Mouse (Mus musculus) neural tube, embryonic 14.5 days (tissue): ENCODE results near the gene Dnajb6. TPM values are rescaled to one million over a fixed set of nuclear protein-coding genes. Genes with fewer than 3 reads are reported as not detected.

Experiments used
- ATAC-seq: fragments of 200-750 bp; cut with Nextera tagmentation; 2 replicates; pipeline ENCODE4 v1.8.0; 2017; ENCODE audit warnings: low read depth, mild to moderate bottlenecking, moderate TSS enrichment, moderate library complexity
- H3K27ac ChIP-seq: fragments of 300-500 bp; sonication (generic); 2 replicates; pipeline ENCODE4 v1.5.1; 2014; ENCODE audit warnings: low read depth, mild to moderate bottlenecking, control low read depth, low read length, moderate library complexity, mixed read lengths
- H3K27me3 ChIP-seq: fragments of 300-500 bp; sonication (generic); 2 replicates; pipeline ENCODE4 v1.6.1; 2014; ENCODE audit warnings: low read length; ENCODE audit not compliant: control insufficient read depth, insufficient read depth
- H3K36me3 ChIP-seq: fragments of 300-500 bp; sonication (generic); 2 replicates; pipeline ENCODE4 v1.6.1; 2014; ENCODE audit warnings: low read length, mixed read lengths; ENCODE audit not compliant: control insufficient read depth, insufficient read depth
- H3K4me1 ChIP-seq: fragments of 300-500 bp; sonication (generic); 2 replicates; pipeline ENCODE4 v1.6.1; 2014; ENCODE audit warnings: low read length; ENCODE audit not compliant: control insufficient read depth, insufficient read depth
- H3K4me2 ChIP-seq: fragments of 300-500 bp; sonication (generic); 2 replicates; pipeline ENCODE4 v1.6.1; 2014; ENCODE audit warnings: mild to moderate bottlenecking, low read depth, low read length, control low read depth
- H3K4me3 ChIP-seq: fragments of 300-500 bp; sonication (generic); 2 replicates; pipeline ENCODE4 v1.5.1; 2014; ENCODE audit warnings: low read depth, low read length, control low read depth, mixed read lengths
- H3K9ac ChIP-seq: fragments of 300-500 bp; sonication (generic); replicated peaks from 2 replicates; pipeline ENCODE4 v1.6.1; 2014; ENCODE audit warnings: low read depth, mild to moderate bottlenecking, control low read depth, low read length, mixed read lengths
- H3K9me3 ChIP-seq: fragments of 300-500 bp; sonication (generic); 2 replicates; pipeline ENCODE4 v1.6.1; 2016; ENCODE audit warnings: low read length; ENCODE audit not compliant: control insufficient read depth
- WGBS: fragments of 180-500 bp; shearing (Covaris S2); extraction: QIAGEN DNeasy Blood & Tissue Kit; methylation state at CpG from one replicate; pipeline ENCODE4 v1.1.7; 2014; 5-methylcytosine and 5-hydroxymethylcytosine counted together
- polyA plus RNA-seq: library from polyadenylated mRNA; unstranded; fragments of >200 nt; fragmentation: Nextera tagmentation; extraction: Ambion mirVana; gene quantifications from 2 replicates; pipeline ENCODE4 v1.2.1, GENCODE M21; 2014

The Dnajb6 gene
- polyA plus RNA-seq, 1 experiment from 2014 or later, result 309 TPM

DNA sequence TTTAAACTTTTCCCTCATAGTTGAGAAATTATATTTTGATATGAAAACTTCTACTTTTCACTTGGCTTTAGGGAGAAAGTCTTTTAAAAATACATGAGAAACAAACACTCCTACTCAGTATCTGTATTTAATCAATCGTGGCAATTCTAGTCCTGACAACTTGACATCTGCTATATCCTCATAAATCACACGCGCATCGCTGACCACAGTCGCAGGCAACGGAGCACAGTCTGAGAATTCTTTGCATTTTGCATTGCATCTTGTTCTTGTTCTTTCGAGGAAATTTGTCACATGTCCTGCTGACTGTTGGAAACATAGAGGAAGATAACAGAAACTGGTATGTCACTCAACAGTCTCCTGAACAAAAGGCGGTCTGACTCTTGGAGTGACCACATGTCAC is 116.9 kb downstream of the Dnajb6 start:
- no peak overlapping the region for H3K9ac ChIP-seq
- H3K9me3 ChIP-seq, result no peaks in the 10 kb centered on the region
- H3K36me3 ChIP-seq, result no peaks in the 10 kb centered on the region
- H3K4me3 ChIP-seq, result no peak overlapping the region
- H3K27ac ChIP-seq, result no peak overlapping the region
- ATAC-seq, result no peak
- H3K4me1 ChIP-seq, result no peaks in the 10 kb centered on the region
- WGBS, result 45% methylated on average over 8 of the region's 8 CpGs
- no peak overlapping the region for H3K4me2 ChIP-seq
- no peaks in the 10 kb centered on the region for H3K27me3 ChIP-seq

DNA sequence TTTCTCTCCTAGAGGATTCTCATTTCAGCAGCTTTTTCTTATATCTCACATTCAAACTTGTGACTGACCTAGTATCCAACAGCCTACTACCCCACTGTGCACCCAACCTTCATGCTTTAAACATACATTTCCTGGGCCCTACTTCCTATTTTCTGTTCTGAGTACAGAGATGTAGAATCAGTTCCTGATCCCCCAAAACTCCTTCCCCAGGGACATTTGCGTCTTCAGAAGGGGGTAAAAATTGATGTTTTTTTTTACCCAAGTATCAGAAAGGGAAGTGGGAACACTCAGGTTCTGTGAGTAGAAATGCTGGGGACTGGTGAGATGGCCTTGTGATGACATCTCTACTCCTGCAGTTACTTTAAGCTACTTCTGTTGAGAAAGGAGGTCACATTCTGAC is 117.5 kb downstream of the Dnajb6 start:
- 81% methylated on average over 1 of the region's 1 CpGs for WGBS
- Histone ChIP-seq H3K9me3 (no peaks in the 10 kb centered on the region), H3K4me1 (no peaks in the 10 kb centered on the region), H3K27me3 (no peaks in the 10 kb centered on the region), H3K9ac (no peak overlapping the region), H3K4me3 (no peak overlapping the region), H3K36me3 (no peaks in the 10 kb centered on the region), H3K27ac (no peak overlapping the region), H3K4me2 (no peak overlapping the region)
- no peak for ATAC-seq

DNA sequence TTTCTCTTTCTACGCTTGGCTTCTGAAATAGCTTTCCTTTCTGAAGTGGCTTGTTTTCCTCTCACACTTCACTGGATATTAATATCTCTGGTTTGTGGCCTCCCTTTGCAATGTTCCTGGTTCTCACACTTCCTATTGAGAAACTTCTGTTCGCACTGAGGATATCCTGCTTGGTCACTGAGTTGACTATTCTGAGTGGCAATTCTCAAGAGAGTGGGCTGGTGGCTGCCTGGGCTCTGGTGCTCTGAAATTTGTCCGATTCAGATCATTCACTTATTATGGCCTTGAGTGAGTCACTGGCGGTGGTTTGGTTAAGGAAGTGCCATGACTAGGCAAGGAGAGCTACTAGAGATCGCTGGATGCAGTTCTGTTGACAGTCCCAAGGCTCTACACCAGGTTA is 118.9 kb downstream of the Dnajb6 start:
- Histone ChIP-seq H3K4me2 (no peak overlapping the region), H3K27me3 (no peaks in the 10 kb centered on the region), H3K9me3 (no peaks in the 10 kb centered on the region), H3K4me3 (no peak overlapping the region), H3K4me1 (no peaks in the 10 kb centered on the region), H3K36me3 (no peaks in the 10 kb centered on the region), H3K27ac (no peak overlapping the region), H3K9ac (no peak overlapping the region)
- 82% methylated on average over 5 of the region's 5 CpGs for WGBS
- ATAC-seq, result no peak

DNA sequence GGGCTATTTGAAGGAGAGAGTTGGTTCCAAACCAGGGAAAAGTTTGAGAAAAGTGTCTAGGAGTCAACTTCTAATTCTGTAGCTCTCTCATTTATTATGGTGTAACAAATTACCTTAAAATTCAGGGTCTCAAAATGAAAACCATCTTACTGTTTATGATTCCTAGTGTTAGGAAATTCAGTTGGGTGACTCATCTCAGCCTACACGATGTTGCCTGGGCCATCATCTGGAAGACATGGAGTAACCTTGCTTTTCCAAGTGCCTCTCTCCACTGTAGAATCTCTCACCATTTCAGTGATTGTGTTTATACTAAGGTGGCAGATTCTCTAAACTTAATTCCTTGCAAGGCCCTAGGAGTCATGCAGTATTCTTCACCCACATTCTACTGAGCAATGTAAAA is 119.5 kb downstream of the Dnajb6 start:
- Histone ChIP-seq H3K9me3 (no peaks in the 10 kb centered on the region), H3K27me3 (no peaks in the 10 kb centered on the region), H3K27ac (no peak overlapping the region), H3K4me3 (no peak overlapping the region), H3K4me2 (no peak overlapping the region), H3K4me1 (no peaks in the 10 kb centered on the region), H3K9ac (no peak overlapping the region), H3K36me3 (no peaks in the 10 kb centered on the region)
- no peak for ATAC-seq
- 74% methylated on average over 1 of the region's 1 CpGs for WGBS

DNA sequence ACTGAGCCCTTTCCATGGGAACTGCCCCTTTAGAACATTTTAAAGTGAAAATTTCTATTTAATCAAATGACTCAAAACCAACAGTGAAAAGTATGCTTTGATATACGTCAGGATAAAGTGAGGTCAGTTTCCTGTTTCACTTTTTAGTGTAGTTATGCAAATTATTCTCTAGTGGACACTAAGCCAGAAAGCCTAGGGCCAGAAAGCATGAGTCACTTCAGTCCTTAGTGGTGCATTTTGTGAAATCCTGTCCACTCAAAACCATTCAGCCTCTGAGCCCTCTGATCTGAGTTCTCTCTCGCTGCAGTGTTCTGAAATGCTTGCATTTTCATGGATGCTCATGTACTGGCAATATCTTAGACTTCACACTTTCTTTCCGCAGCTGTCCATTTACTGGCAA is 126.0 kb downstream of the Dnajb6 start:
- no peak overlapping the region for H3K4me2 ChIP-seq
- H3K36me3 ChIP-seq, result no peaks in the 10 kb centered on the region
- ATAC-seq, result no peak
- 83% methylated on average over 3 of the region's 3 CpGs for WGBS
- H3K9ac ChIP-seq, result no peak overlapping the region
- no peaks in the 10 kb centered on the region for H3K4me1 ChIP-seq
- no peaks in the 10 kb centered on the region for H3K27me3 ChIP-seq
- no peaks in the 10 kb centered on the region for H3K9me3 ChIP-seq
- H3K4me3 ChIP-seq, result no peak overlapping the region
- H3K27ac ChIP-seq, result no peak overlapping the region

DNA sequence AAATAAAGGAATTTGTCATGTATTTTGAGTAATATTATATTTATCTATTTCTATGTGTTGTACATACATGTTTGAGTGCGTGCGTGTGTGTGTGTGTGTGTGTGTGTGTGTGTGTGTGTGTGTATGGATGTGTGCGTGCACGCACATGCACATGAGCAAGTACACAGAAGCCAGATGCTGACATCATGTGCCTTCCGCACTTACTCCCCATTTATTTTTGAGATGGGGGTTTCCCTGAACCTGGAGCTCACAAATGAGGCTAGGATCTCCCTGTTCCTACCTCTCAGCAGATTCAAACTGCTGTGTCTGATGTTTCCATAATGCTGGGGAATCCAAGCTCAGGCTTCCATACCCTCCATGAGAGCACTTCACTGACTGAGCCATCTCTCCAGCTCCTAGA is 126.9 kb downstream of the Dnajb6 start:
- no peaks in the 10 kb centered on the region for H3K36me3 ChIP-seq
- H3K9me3 ChIP-seq, result no peaks in the 10 kb centered on the region
- ATAC-seq, result no peak
- no peaks in the 10 kb centered on the region for H3K27me3 ChIP-seq
- no peak overlapping the region for H3K27ac ChIP-seq
- no peak overlapping the region for H3K9ac ChIP-seq
- H3K4me1 ChIP-seq, result no peaks in the 10 kb centered on the region
- no peak overlapping the region for H3K4me2 ChIP-seq
- no peak overlapping the region for H3K4me3 ChIP-seq
- 98% methylated on average over 5 of the region's 5 CpGs for WGBS

DNA sequence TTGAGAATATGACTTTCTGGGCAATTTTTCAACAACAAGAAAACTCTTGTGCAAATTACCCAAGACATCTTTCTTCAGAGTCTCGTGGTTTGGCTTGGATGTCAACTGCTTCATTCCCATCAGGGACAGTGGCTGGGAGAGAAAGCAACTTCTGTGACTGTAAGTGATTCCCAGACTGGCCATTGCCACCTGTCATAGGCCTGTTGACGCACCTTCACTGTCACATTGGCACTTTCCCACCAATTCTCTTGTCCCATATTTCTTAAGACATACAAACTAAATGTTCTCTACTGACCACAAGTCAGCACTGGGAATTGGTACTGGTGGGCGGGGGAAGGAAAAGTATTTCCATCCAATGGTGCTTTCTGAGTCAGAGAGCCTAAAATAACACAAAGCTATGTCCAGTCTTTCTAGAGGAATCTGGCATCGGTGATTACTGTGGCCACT is 128.8 kb downstream of the Dnajb6 start:
- Histone ChIP-seq H3K4me3 (no peak overlapping the region), H3K36me3 (no peaks in the 10 kb centered on the region), H3K27ac (no peak overlapping the region), H3K27me3 (no peaks in the 10 kb centered on the region), H3K9ac (no peak overlapping the region), H3K4me1 (no peaks in the 10 kb centered on the region), H3K9me3 (no peaks in the 10 kb centered on the region), H3K4me2 (no peak overlapping the region)
- ATAC-seq, result no peak
- 86% methylated on average over 4 of the region's 4 CpGs for WGBS

DNA sequence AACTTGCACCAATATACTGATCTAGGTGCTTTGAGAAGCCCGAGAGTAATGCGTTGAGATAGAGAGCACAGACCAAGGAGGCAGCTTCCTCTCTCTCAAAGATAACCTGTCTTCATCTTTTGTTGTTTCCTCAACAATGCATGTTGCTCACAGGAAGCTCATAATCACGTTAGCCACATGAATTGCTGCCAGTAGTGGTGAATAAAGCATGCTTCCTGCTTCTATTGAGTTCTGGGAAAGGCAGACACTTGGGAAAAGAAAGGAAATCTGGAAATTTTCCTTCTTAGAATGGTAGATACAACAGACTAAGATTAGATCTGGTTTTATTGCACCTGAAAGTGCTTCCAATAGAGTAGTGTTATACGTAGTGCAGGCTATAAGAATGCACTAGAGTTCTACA is 129.5 kb downstream of the Dnajb6 start:
- no peak for ATAC-seq

More for the DNA sequence above, 129.5 kb downstream of the Dnajb6 start:
- Histone ChIP-seq H3K36me3 (no peaks in the 10 kb centered on the region), H3K4me3 (no peak overlapping the region), H3K4me1 (no peaks in the 10 kb centered on the region), H3K27ac (no peak overlapping the region), H3K9me3 (no peaks in the 10 kb centered on the region), H3K27me3 (no peaks in the 10 kb centered on the region), H3K4me2 (no peak overlapping the region), H3K9ac (no peak overlapping the region)
- 72% methylated on average over 4 of the region's 4 CpGs for WGBS
